Mouse (Mus musculus) E14TG2a.4 (cell line): ENCODE measurements at regions not wholly inside any gene's neighbourhood (a gene's known extent, or its start where the extent isn't known, plus 50 kb on each side); places are given as distances from the start of the nearest gene placed in this dataset.

ENCODE experiments used
- CTCF ChIP-seq: conservative IDR thresholded peaks from 2 replicates; pipeline ENCODE4 v1.5.1; 2014; ENCODE audit warnings: low read length
- NANOG ChIP-seq: IDR thresholded peaks from 2 replicates; pipeline ENCODE4 v1.6.1; 2014; ENCODE audit warnings: borderline replicate concordance, low read length, mixed read lengths
- POU5F1 ChIP-seq: IDR thresholded peaks from 2 replicates; pipeline ENCODE4 v1.6.1; 2014; ENCODE audit warnings: low read length, borderline replicate concordance

- no peak for TF ChIP-seq CTCF
- no peak for TF ChIP-seq POU5F1
- TF ChIP-seq NANOG: no peak
Observed at GRCm38 (mm10) chr17:89519413-89519812, 318.9 kb upstream of the Fshr start.
